ENCODE assay signal across 9 mouse cellular contexts in genomic region chr14:76569271-76569961, GRCm38 (mm10). TPM values are rescaled to one million over a fixed set of nuclear protein-coding genes. Genes with fewer than 3 reads are reported as not detected.
DNase-seq lines count a peak whose midpoint lies in the region; ATAC-seq lines count a peak whose summit lies in the region.
"Had no signal": no experiment of that assay in that cellular context is flagged by ENCODE, and none has a peak within 500 bp of the region (broad histone marks: within the 10 kb centered on the region; RNA-seq: fewer than 3 reads in every experiment).

No protein-coding gene starts in this region.

- H3K9ac ChIP-seq in liver, embryonic 11.5 days (ENCODE audit: low read depth, low read length) = peak overlapping the region; percentile 35

- DNase-seq in adrenal gland, postnatal 14 days = peak; percentile 29
- DNase-seq in adrenal gland, postnatal 10 days = no peak
- DNase-seq in CD4-positive helper T cell, adult 2 months (ENCODE audit: low read depth, low spot score) = peak; percentile 52
- peak; percentile 57 for DNase-seq in liver, embryonic 11.5 days (ENCODE audit: low spot score)
- DNase-seq in forebrain, embryonic 10.5 days (ENCODE audit: extremely low spot score, low spot score) = no peak
- no peak for DNase-seq in yolk sac, embryonic 10.5 days (ENCODE audit: low spot score)
- no peak for DNase-seq in cerebellum, adult 9-11 months
- DNase-seq: B cell, adult 2 months had no signal

- ATAC-seq in liver, embryonic 11.5 days (replicated peaks; ENCODE audit: low FRiP score) = peak; percentile 94

- peak overlapping the region; percentile 52 for H3K4me3 ChIP-seq in erythroblast, embryonic 14.5 days (replicated peaks)
- no peak overlapping the region for H3K4me3 ChIP-seq in liver, embryonic 11.5 days (ENCODE audit: low read depth, low read length)
- no peak overlapping the region for H3K4me3 ChIP-seq in forebrain, embryonic 10.5 days

- WGBS in liver, embryonic 11.5 days = 11% methylated on average over 9 of the region's 9 CpGs
- WGBS in forebrain, embryonic 10.5 days = 75% methylated on average over 9 of the region's 9 CpGs

- no peaks in the 10 kb centered on the region for H3K27me3 ChIP-seq in erythroblast, embryonic 14.5 days (ENCODE audit: control insufficient read depth)
- H3K27me3 ChIP-seq in liver, embryonic 11.5 days (replicated peaks; ENCODE audit: control insufficient read depth, insufficient read depth, low read length) = no peaks in the 10 kb centered on the region
- no peaks in the 10 kb centered on the region for H3K27me3 ChIP-seq in forebrain, embryonic 10.5 days (ENCODE audit: poor library complexity, severe bottlenecking)

- peak overlapping the region; percentile 54 for H3K4me2 ChIP-seq in liver, embryonic 11.5 days

- H3K27ac ChIP-seq in liver, embryonic 11.5 days (ENCODE audit: low read depth, low read length) = peak overlapping the region; percentile 88
- H3K27ac ChIP-seq in forebrain, embryonic 10.5 days = no peak overlapping the region

- H3K4me1 ChIP-seq in erythroblast, embryonic 14.5 days (ENCODE audit: control insufficient read depth) = peaks cover 44% of the 10 kb centered on the region
- H3K4me1 ChIP-seq in liver, embryonic 11.5 days (replicated peaks; ENCODE audit: control insufficient read depth, insufficient read depth, low read length) = peaks cover 32% of the 10 kb centered on the region
- no peaks in the 10 kb centered on the region; the same call in 1 of the 2 replicates for H3K4me1 ChIP-seq in forebrain, embryonic 10.5 days

- H3K9me3 ChIP-seq in erythroblast, embryonic 14.5 days (ENCODE audit: control insufficient read depth, low read length) = no peaks in the 10 kb centered on the region
- no peaks in the 10 kb centered on the region for H3K9me3 ChIP-seq in liver, embryonic 11.5 days (ENCODE audit: control insufficient read depth, low read length)
- no peaks in the 10 kb centered on the region for H3K9me3 ChIP-seq in forebrain, embryonic 10.5 days

- no peaks in the 10 kb centered on the region for H3K36me3 ChIP-seq in erythroblast, embryonic 14.5 days (ENCODE audit: control insufficient read depth)
- H3K36me3 ChIP-seq in liver, embryonic 11.5 days (ENCODE audit: control insufficient read depth, insufficient read depth, low read length) = no peaks in the 10 kb centered on the region
- H3K36me3 ChIP-seq in forebrain, embryonic 10.5 days (replicated peaks) = no peaks in the 10 kb centered on the region

RNA-seq across cellular contexts. Expression of gene Serp2, which starts 12.7 kb away (rescaled TPM):
- total RNA-seq in adrenal gland, postnatal 14 days (2021) = 6.4 and 7.3 TPM in 2 replicates
- 1 to 10 TPM; 7.2 to 9.6 TPM for total RNA-seq in adrenal gland, postnatal 10 days (2021)
- 0.07 and 0.15 TPM in 2 replicates for polyA plus RNA-seq in erythroblast, embryonic 14.5 days (2012)
- polyA plus RNA-seq in liver, embryonic 11.5 days (2014; fragmentation: Nextera tagmentation; extraction: Ambion mirVana) = 4.3 and 5.3 TPM in 2 replicates
- polyA plus RNA-seq in forebrain, embryonic 10.5 days (2016; fragmentation: Nextera tagmentation; extraction: Ambion mirVana) = 24.9 and 25.2 TPM in 2 replicates

Comparison
In these comparisons a context has a peak if more than half of its experiments do, and no peak if none do; other contexts are left out.
1. DNase-seq: peak in adrenal gland, postnatal 14 days (single experiment), CD4-positive helper T cell, adult 2 months (single experiment) and liver, embryonic 11.5 days (single experiment); none in adrenal gland, postnatal 10 days (single experiment), forebrain, embryonic 10.5 days (single experiment), yolk sac, embryonic 10.5 days (single experiment) and cerebellum, adult 9-11 months (single experiment).